Mouse (Mus musculus) adrenal gland, postnatal 4 days (tissue): ENCODE data around the gene Adh1. TPM values are rescaled to one million over a fixed set of nuclear protein-coding genes. Genes with fewer than 3 reads are reported as not detected.

Experiments
- DNase-seq, 2 experiments: peaks; one replicate each; pipeline ENCODE4 v3.0.0; 2021 to 2022; ENCODE audit warnings: low spot score in 2 of 2, mixed read lengths in 2 of 2
- total RNA-seq, 2 experiments: library from RNA; stranded (reverse); gene quantifications; 2 replicates each; pipeline ENCODE4 v1.2.3; 2021

Gene Adh1
- total RNA-seq, 2 experiments from 2014 or later, result 4,514 to 5,007 TPM

DNA sequence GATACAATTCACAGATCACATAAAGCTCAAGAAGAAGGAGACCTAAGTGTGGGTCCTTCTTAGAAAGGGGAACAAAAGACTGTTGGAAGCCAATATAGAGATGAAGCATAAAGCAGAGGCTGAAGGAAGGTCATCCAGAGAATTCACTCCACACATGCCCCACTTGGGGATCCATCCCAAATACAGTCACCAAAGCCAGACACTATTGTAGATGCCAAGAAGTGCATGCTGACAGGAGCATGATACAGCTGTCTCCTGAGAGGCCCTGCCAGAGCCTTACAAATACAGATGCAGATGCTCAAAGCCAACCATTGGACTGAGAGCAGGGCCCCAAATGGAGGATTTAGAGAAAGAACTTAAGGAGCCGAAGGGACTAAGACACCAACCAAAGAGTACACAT lies 23.0 kb downstream of the Adh1 start:
- DNase-seq, result no peak

DNA sequence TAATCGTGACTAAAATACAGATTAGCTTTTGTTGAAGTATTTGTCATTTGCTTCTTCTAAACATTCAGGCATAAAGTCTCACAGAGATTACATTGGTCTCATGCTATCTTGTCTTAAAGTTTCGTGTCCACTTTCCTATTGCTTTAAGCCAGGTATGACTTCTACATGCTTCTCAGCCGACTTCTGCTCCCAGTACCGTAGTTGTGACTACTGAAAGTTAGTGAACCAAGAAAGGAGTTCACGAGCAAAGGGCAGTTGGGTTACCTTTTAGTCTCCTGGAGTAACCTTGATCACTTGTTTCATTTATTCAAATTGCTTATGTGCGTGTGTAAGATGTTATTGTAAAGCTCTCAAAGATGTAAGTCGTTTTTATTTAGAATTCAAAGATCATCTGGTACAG lies 25.2 kb downstream of the Adh1 start:
- DNase-seq, result no peak

DNA sequence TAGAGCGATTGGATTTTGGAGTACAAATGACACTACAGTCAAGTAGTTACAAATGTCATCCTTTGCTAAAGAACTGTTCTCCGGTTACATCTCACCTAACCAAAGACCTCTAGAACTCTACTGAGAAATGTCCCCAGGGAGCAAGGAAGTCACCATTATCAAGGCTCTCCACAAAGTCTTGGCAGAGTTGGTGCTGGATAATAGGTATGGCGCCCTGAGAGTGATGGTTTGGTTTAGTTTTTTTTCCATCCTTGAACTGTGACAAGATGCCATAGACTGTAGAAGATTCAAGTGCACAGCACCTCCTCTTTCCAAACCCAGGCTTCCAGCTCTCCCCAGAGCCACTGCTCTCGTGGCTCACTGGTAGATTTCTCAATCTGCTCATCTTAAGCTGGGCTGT lies 26.9 kb downstream of the Adh1 start:
- DNase-seq, result no peak

DNA sequence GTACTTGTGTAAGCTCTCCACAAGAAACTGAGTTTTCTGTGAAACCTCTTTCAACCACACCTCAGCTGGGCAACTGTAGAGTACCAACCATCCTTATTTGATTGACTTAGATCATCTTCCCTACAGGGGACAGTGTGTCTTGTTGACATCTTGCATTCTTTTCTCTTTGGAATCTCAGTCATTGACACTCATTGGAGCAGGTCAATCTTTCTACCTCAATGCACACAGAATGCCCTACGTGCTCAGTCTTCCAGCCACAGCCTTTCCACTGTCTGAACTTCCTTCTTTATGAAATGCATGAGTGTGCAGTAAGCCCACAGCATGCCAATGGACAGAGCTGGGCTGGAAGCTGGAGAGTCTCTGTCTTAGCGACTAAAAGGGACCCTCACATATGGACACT lies 29.9 kb downstream of the Adh1 start:
- no peak for DNase-seq

DNA sequence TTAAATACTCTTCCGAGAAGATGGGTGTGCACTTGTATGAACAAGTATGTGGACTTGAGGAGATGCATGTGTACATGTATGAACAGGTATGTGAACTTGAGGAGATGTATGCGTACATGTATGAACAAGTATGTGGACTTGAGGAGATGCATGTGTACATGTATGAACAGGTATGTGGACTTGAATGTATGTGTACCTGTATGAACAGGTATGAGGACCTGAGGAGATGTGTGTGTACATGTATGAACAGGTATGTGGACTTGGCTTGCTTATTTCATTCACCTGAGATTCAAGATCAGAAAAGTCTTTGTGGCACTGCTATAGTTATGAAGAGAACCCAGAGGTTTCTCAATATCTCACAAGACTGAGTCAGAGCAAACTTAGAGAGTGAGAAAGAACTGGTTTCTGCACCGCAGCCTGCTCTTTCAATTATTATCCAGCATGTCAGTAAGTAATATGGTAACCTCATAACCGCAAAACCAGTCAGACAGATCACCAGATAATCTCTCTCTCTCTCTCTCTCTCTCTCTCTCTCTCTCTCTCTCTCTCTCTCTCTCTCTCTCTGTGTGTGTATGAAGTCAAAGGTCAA lies 30.8 kb downstream of the Adh1 start:
- no peak for DNase-seq

DNA sequence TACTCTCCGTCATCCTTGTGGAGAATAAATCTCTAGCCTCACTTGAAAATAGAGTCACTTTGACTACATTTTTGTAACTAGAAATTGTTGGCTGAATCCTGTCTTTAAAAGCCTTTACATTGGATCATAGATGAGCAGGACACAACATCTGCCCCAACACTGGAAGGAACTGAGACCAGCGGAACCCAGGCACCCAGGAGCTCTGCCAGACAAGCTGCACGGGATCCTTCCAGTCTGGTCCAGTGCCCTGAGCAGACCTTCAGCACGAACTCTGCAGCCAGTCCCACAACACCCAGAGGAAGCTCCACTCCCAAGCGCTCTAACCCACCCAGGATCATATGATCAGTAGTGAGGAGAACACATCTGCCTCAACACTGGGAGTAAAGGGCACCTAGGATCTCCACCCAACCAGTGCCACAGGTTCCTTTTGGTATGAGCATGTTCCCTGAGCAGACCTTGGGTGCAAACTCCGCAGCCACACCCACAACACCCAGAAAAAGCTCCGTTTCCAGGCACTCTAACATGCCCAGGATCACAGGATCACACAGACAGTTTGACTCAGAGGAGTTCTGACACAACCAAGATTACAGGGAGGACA lies 32.6 kb downstream of the Adh1 start:
- no peak for DNase-seq

DNA sequence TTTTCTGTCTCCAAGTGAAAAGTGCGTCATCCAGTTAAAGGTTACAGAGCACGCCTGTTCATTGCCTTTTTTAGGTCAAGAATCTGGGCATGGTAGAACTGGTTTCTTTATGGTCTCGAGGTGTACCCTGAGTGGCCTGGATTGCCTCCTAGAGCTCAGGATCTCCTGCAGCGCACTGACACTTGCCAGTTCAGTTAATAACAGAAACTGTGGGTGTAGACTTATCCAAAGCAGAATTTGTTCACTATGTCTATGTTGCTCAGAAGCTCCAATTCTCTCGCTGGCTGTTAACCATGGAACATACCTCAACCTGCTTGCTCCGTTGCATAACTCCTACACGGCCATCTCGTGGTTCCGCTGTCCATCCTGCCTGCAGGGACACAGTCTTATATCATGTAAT lies 39.3 kb downstream of the Adh1 start:
- no peak for DNase-seq

DNA sequence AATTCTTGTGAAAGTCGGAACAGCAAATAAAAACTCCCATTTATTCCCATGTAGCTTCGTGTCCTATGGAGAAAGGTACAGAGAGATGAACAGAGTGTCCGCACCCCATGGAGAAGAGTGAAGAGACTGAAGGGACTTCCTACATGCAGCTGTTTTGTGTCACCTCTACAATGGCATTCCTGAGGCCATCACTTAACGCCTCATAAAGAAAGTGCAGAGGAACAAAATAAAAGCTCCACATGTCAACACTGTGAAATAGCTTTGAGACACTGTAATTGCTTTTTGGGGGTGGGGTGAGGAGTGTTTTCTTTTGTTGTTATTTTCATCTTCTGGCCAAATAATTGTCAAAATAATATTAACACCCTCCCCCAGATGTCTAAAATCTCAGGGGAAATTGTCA lies 41.9 kb downstream of the Adh1 start:
- DNase-seq, result no peak

DNA sequence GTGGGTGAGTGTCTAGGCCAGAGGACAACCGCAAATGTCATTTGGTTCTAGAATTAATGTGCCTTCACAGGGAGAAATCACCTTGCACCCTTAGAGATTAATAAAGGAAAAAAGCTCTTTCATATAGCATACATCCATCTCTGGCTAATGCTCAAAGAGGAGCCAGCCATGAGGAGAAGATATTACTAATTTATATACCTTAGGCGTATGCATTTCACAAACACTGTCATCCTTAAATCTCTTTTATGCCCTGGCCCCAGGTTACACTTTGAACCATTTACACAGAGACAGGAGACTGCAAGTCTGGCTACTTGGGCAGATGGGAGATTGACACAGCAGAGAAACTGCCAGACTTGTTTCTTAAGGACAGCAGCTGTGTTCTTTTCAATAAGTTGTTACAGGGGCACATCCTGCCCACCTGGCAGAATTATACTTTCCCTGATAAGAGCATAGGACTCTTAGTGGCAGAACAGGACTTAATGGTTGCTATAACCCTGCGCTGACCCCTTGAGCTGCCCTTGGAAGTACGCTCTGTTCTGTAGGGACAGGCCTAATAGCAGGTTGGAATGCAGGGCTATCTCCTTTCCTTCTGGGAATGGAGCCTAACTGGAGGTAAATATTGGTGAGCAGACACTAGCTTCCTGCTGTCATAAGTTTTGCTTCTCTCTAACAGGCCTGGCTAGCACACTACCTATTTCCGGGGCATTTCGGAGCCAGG lies 43.1 kb downstream of the Adh1 start:
- DNase-seq, result no peak

DNA sequence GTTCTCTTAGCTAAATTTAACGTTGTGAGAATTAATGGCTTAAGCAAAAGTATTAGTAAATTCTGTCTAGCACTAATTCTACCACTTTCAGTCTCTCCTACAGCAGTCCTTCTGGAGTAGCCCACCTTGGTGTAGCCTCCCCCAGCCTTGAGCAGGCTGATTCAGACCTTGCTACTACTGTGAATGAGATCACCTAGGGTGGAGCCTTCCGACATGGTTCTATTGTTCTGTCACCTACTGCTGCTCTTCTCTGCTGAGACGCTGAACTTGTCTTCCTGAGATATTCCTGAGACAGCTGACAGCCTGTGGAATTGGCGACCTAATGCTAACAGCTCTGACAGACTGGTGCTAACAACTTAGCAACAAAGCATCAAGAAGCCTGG lies 43.7 kb downstream of the Adh1 start:
- no peak for DNase-seq

DNA sequence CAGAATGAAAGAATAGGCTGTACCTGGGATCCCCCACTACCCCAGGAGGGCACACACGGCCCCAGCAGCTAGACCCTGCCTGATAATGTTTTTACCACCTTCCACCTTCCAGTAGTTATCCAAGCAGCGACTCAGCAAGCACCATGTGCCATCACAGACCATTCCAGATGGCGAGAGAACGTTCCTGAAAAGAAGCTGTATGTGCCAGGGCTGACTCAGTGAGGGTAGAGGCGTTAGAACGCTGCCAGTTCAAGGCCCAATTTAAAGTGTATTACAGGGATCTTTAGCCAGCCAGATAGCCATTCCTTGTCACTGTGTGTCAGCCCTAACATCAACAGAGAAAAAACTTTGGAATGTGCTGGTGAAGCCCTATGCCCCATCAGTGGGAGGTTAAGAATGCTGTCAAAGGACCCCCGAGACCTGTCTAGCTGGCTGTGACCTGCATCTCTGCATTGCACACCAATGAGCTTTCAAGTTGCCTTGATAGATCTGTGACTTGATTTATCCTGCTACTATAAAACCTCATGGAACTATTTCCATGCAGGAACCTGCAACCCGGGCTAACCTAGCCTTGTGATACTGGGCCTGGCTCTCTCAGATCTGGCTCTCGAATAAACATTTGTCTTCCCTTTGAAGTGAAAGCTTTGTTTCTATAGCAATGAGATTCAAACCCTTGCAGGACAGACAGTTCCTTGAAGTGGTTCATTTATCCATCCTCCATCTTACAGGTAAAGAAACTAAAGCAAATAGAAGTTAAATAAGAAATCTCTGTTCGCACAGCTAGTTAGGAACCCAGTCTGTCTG lies 44.9 kb downstream of the Adh1 start:
- no peak for DNase-seq

DNA sequence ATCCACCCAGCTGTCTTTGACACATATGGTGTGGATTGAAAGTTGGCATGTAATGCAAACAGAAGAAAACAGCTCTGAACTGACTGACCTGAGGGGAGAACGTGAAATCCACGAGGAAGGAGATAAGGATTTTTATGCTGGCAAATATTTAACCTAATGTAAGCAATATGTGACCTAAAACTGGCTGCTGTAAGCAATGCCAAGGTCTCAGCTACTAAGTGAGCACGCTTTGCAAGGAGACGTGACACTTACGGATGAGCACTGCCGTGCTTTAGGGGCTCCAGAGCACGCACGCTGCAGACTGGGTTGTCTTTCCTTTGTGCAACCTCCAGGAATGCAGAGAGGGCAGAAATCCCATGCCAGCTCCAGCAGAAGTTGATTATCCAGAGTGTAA lies 45.5 kb downstream of the Adh1 start:
- no peak for DNase-seq

DNA sequence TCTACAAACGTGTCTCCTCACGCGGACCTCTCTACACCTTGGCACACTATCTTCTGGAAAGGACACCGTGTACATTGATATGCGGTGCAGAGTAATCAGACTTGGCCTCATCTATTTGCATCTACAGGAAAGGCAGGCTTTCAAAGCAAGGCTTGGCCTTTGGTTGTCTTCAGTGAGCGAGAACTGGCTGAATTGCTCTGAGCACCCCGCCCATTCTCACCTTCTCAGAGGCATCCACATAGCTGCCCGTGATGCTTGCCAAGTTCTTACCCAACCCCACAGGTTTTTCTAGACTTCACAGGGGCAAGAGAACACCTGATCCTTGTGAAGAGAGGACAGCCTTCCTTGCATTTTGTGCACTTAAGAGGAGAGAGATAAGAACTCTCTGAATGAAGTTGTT lies 49.1 kb downstream of the Adh1 start:
- DNase-seq, result no peak

DNA sequence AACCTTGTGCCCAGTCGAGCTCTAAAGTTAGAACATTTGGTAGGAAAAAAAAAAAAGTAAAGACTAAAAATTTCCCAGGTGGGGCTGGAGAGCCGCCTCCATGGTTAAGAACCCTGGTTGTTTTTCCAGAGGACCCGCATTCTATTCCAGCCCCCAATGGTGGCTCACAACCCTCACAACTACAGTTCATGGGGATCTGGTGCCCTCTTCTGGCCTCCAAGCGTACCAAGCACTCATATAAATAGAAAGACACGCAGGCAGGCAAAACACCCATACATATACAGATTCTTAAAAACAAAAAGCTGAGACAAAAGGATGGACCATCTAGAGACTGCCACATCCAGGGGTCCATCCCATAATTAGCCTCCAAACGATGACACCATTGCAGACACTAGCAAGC lies 50.2 kb downstream of the Adh1 start:
- no peak for DNase-seq

DNA sequence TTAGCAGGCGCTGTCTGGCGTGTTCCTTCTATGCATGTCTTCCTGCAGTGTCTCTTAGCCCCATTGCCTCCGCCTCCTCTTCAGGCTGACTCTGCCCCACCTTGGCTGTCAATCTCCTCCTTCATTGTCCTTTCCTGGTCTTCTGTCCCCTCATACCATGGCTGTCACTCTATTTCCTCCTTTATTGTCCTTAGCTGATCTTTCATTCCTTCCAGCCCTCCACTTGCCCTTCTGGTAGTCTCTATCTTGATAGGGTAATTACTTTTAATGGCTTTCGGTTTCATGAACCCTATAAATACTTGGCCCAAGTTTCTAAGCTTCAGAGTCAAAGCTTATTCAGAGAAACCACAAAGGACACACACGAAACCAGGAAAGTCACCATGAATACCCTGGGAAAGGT lies 52.2 kb downstream of the Adh1 start, which contains the start of gene Adh6a:
TSS of gene Adh6a (plus strand) at position 322 of the 400 bp plus-strand sequence.
- DNase-seq, result no peak

DNA sequence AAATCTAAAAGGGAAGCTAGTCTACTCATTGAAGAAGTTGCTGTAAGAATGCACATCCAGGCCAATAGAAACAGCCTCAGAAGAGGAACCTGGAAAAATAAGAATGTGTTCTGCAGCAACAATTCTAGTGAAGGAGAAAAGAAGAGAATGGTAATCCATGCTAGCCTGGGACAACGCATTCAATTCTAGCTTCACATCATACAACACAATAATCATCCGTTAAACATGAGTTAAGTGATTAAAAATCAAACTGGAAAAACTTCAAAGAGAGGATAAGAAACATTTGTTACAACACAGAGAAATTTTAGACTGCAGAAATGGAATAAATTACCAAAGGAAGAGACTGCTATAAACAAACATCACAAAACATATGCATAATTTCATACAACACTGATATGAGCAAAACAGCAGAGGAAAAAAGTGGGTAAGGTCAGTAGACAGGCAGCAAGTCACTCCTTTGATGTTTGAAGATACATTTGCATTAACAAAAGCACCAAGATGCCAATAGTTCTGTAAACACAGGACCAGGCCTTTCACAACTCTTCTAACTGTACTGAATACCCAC lies 56.2 kb downstream of the Adh1 start:
- DNase-seq, result no peak

DNA sequence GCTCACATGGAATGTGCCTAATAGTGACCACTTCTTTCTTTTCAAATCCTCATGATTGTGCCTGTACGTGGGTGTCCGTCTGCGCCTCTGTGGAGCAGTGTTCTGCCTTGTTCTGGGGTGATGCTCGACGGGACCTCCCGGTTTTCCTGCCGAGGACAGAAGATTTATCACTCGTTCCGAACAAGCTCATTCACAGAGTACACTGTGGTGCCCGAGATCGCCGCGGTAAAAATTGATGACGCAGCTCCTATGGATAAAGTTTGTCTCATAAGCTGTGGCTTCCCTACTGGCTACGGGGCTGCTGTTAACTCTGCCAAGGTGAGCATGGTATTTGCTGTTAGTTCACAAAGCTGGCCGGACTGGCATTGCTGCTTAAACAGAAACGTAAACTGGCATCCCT lies 64.2 kb downstream of the Adh1 start:
- DNase-seq, result no peak

DNA sequence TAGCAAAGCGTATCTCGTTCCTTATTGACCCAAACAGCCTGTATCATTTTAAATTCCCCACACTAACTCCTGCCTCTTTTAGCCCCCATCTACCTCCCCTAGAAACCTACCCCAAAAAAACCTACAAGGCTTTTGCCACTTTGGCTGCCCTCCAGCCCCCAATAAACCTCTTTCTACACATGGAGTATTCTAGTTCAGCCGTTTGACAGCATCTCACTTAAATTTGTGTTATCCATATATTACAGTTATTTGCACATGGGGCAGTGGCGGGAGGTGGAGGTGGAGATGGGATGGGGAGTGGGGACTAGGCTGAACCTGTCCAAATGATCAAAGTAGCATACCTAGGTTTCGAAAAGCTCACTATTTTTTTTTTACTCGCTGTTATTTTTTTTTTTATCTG lies 64.7 kb downstream of the Adh1 start:
- DNase-seq, result no peak

DNA sequence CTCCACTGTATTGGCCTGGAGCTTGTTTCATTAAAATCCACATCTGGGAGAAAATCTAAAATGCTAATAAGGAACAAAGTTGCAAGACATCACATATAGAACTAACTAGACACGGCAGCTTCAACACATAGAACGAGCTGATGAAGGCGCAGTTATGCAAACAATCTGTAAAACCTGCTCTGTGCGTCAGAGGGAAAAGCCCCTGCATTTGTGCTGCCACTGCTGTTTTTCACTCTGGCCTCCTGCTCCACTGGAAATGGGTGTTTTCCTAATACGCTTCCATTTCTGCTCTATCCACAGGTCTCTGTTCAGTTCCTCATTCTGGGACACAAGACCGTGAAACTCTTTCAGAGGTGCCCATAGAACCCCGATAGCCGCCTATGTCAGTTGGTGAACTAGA lies 73.1 kb downstream of the Adh1 start:
- no peak for DNase-seq

DNA sequence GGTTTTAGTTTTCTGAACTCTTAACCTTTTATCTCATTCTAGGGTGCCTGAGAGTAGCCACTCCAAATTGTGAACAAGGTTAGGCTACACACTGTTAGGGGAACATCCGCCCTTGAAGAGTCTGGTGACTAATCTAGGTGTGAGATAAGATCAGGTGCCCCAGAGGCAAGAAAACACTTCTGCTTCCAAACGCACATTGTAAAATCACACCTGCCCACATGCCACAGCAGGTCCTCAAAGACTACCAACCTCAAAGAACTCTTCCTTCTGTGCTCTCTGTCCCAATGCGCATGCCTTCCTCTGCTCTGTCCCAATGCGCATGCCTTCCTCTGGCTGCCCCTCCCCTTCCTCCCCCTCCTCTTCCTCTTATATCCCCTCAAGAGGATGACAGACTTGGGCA lies 73.5 kb downstream of the Adh1 start:
- no peak for DNase-seq

DNA sequence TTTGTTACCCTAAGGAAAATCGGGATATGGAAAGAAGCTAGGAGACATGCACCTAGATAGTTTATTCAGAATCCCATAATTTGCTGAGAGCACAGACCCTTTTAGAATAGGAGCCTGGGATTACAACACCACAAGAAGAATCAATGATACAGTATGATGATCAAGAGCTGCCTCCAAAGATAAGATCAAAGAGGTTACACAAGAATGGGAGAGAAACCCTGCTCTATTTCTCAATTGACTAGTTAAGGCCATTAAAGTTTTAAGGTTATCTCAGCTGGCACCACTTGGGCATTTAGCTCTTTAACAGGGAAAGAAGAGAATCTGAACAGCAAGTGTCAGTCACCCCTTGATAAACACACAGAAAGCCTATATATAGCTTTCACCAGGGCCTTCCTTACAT lies 74.8 kb downstream of the Adh1 start:
- DNase-seq, result no peak
